Comparison of ENCODE assay signal across 31 mouse cellular contexts in the genomic region with DNA sequence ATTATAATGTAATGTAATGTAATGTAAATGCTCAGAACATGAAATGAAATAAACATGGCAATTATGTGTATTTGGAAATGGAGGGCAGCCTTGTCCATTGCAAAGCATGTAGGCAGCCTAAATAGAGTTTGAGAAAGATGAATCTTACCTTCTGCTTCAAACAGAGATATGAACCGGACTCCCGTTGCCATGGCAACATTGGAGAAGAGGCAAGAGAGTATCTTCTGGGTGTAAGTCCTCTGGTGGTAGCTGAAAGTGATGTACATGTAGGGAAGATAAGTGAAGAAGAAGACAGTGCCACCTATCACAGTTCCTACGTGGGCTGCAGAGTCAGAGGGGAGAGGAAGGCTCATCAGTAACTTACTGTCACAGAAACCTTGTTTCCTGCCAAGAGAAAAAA. TPM values are rescaled to one million over a fixed set of nuclear protein-coding genes. Genes with fewer than 3 reads are reported as not detected.
DNase-seq lines count a peak whose midpoint lies in the region; ATAC-seq lines count a peak whose summit lies in the region.
"Had no signal": no experiment of that assay in that cellular context is flagged by ENCODE, and none has a peak within 500 bp of the region (broad histone marks: within the 10 kb centered on the region; RNA-seq: fewer than 3 reads in every experiment).

No protein-coding gene starts in this region.

- intact Hi-C loops in left cerebral cortex, postnatal 25 days (cut with DNase I): no loop called here

- no peak overlapping the region for H3K4me2 ChIP-seq in midbrain, embryonic 15.5 days
- H3K4me2 ChIP-seq: heart, embryonic 15.5 days; hindbrain, embryonic 14.5 days; neural tube, embryonic 13.5 days had no signal

- no peaks in the 10 kb centered on the region for H3K4me1 ChIP-seq in midbrain, embryonic 15.5 days
- H3K4me1 ChIP-seq: heart, embryonic 15.5 days; neural tube, embryonic 13.5 days had no signal

- H3K27me3 ChIP-seq in midbrain, embryonic 15.5 days (replicated peaks): no peaks in the 10 kb centered on the region
- H3K27me3 ChIP-seq: heart, embryonic 15.5 days; neural tube, embryonic 13.5 days had no signal

- H3K4me3 ChIP-seq in midbrain, embryonic 15.5 days: no peak overlapping the region
- H3K4me3 ChIP-seq: heart, embryonic 15.5 days; layer of hippocampus, adult 2 months; neural tube, embryonic 13.5 days had no signal

- no peak for DNase-seq in frontal cortex, postnatal 14 days (ENCODE audit: low spot score in 2 of 2)
- peak; percentile 14 to 23 for DNase-seq in layer of hippocampus, adult 8-10 months (ENCODE audit: low spot score in 2 of 2)
- no peak for DNase-seq in layer of hippocampus, postnatal 25 days (ENCODE audit: extremely low spot score in 1 of 2, low spot score in 1 of 2)
- DNase-seq in brain, adult 2 months (ENCODE audit: low read depth, low spot score): peak; percentile 66
- peak; percentile 32 to 57 for DNase-seq in left cerebral cortex, postnatal 25 days (ENCODE audit: low spot score in 2 of 2)
- DNase-seq in cerebellum, adult 9-10 months: no peak
- DNase-seq: adrenal gland, postnatal 14 days; cerebellum, adult 11 months; cerebellum, postnatal 10 days; gastrocnemius, postnatal 36 days; heart, postnatal 36 days; kidney, adult 8-10 months; kidney, postnatal 14 days; lung, postnatal 4 days; midbrain, embryonic 14.5 days; retina, postnatal 1 day; thymus, postnatal 25 days had no signal

- no peaks in the 10 kb centered on the region for H3K9me3 ChIP-seq in midbrain, embryonic 15.5 days
- H3K9me3 ChIP-seq: heart, embryonic 15.5 days had no signal

- no peaks in the 10 kb centered on the region for H3K36me3 ChIP-seq in midbrain, embryonic 15.5 days (replicated peaks)
- H3K36me3 ChIP-seq: heart, embryonic 15.5 days; neural tube, embryonic 13.5 days had no signal

- no peak overlapping the region for H3K9ac ChIP-seq in midbrain, embryonic 15.5 days
- H3K9ac ChIP-seq: heart, embryonic 15.5 days; hindbrain, embryonic 14.5 days; neural tube, embryonic 13.5 days had no signal

- peak; percentile 67; the same call in 1 of the 2 replicates for ATAC-seq in frontal cortex, adult (ENCODE audit: low TSS enrichment)
- ATAC-seq in midbrain, embryonic 15.5 days (replicated peaks): no peak

- WGBS in midbrain, embryonic 15.5 days: 88% methylated on average over 3 of the region's 3 CpGs

- H3K27ac ChIP-seq in midbrain, embryonic 15.5 days: no peak overlapping the region
- H3K27ac ChIP-seq: heart, embryonic 15.5 days; hindbrain, embryonic 14.5 days; layer of hippocampus, adult 2 months; neural tube, embryonic 13.5 days had no signal

RNA-seq across cellular contexts. Expression of a gene that starts 30.0 kb away (rescaled TPM):
- total RNA-seq in layer of hippocampus, adult 8-10 months (2022): 1 to 10 TPM in 1 of 4 experiments, under 1 TPM in 3; 0.49 to 1.1 (median 0.75) TPM
- total RNA-seq in layer of hippocampus, postnatal 25 days (2021): 1 to 10 TPM in 1 of 2 experiments, under 1 TPM in 1; 0.47 to 1.2 TPM
- 1 to 10 TPM; 1.2 to 1.4 TPM for total RNA-seq in left cerebral cortex, postnatal 25 days (2021)
- 0.41 and 0.65 TPM in 2 replicates for polyA plus RNA-seq in midbrain, embryonic 15.5 days (2015; fragmentation: Nextera tagmentation; extraction: Ambion mirVana)
- total RNA-seq: adrenal gland, postnatal 14 days; gastrocnemius, adult 18-20 months; gastrocnemius, postnatal 36 days; liver, adult 2 months; megakaryocyte-erythroid progenitor cell, adult 5-6 weeks had no signal
- polyA plus RNA-seq: embryonic facial prominence, embryonic 11.5 days; forebrain, embryonic 11.5 days; heart, embryonic 15.5 days; intestine, embryonic 14.5 days; limb, embryonic 11.5 days; liver, embryonic 16.5 days had no signal

RNA-seq across cellular contexts. Expression of a gene that starts 30.9 kb away (rescaled TPM):
- total RNA-seq in layer of hippocampus, adult 8-10 months (2022): 10 to 100 TPM; 63.7 to 69.3 (median 67.1) TPM
- 10 to 100 TPM; 70.7 to 75.2 TPM for total RNA-seq in layer of hippocampus, postnatal 25 days (2021)
- total RNA-seq in left cerebral cortex, postnatal 25 days (2021): 10 to 100 TPM; 78.7 to 81.7 TPM
- 32.4 and 34.6 TPM in 2 replicates for polyA plus RNA-seq in midbrain, embryonic 15.5 days (2015; fragmentation: Nextera tagmentation; extraction: Ambion mirVana)

Comparison
In these comparisons a context has a peak if more than half of its experiments do, and no peak if none do; other contexts are left out.
1. DNase-seq: peak in layer of hippocampus, adult 8-10 months (2 of 2), brain, adult 2 months (single experiment) and left cerebral cortex, postnatal 25 days (2 of 2); none in frontal cortex, postnatal 14 days (0 of 2), layer of hippocampus, postnatal 25 days (0 of 2) and cerebellum, adult 9-10 months (single experiment).